Mouse (Mus musculus): ENCODE results near the gene Ddx20. TPM values are rescaled to one million over a fixed set of nuclear protein-coding genes. Genes with fewer than 3 reads are reported as not detected.

Ddx20 gene
- total RNA-seq, 1 experiment from 2014 or later = 36.5 TPM

Other genes starting within 250 kb of the Ddx20 start
- not detected in 2 replicates for gene Kcnd3, start 235.2 kb downstream of the Ddx20 start, total RNA-seq (2017)
- 0.23 and 0.25 TPM in 2 replicates for gene Inka2, start 17.0 kb upstream of the Ddx20 start, total RNA-seq (2017)
- gene Rap1a, start 113.8 kb upstream of the Ddx20 start, total RNA-seq (2017) = 146 and 151 TPM in 2 replicates
- gene Adora3, start 183.3 kb upstream of the Ddx20 start, total RNA-seq (2017) = 1.6 and 2.7 TPM in 2 replicates
- gene Tmigd3, start 183.3 kb upstream of the Ddx20 start, total RNA-seq (2017) = not detected in 2 replicates
- gene I830077J02Rik, start 245.1 kb upstream of the Ddx20 start, total RNA-seq (2017) = 45.8 and 49.3 TPM in 2 replicates

Measured in neutrophil, adult 5-6 weeks (primary cell).